Mouse (Mus musculus) ES-Bruce4 (cell line): ENCODE data around the gene Rai1.

Experiments used
- CTCF ChIP-seq: IDR thresholded peaks from one replicate; pipeline ENCODE4 v1.8.1; 2011; ENCODE audit warnings: low read depth, low read length
- POLR2A ChIP-seq: IDR thresholded peaks from one replicate; pipeline ENCODE4 v1.8.1; 2011; ENCODE audit warnings: low read length; ENCODE audit not compliant: insufficient read depth

DNA sequence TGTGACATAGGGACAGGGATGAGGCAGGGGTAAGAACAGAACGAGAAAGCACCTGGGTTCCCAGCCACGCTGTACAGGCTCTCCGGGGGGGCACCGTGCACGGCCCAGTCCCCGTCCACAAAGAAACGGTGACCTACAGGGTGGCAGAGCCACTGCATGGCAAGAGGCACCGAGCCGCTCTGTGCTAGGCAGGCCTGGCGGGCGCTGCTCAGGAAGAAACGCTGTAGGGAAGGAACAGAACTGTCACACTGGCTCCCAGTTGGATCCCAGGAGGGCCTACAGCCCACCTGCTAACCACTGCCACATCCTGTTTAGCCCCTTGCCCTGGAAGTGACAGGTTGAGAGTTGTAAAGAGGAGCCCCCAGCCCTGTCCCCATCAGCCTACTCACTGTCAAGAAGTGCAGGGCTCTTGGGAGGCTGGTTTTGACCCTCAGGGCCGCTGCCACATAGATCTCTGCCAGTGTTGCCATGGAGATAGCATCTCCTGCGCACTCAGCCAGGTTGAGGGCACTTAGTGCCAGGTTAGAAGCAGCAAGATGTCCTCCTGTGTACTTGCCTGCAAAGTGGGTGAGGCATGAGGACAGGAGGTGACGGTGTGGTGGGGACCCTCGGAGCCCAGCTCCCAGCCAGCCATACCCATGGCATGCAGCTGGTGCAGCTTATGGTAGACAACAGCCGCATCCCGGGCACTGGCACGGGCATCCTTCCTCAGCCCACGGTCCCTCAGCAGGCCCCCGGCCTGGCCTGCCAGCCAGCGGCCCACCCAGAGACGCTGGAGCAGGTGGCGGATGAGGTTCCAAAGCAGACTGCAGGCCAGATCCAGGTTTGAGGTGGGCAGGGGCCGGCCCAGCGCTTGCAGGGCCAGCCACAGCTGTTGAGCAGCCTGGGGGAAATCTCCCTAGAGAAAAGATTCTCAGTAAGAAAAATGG is 98.2 kb downstream of the Rai1 start:
- TF ChIP-seq CTCF: no peak
- no peak for TF ChIP-seq POLR2A
